Mouse (Mus musculus) CD4-positive, CD25-positive, alpha-beta regulatory T cell, adult 4 months (primary cell): ENCODE measurements around the gene Gm3012. TPM values are rescaled to one million over a fixed set of nuclear protein-coding genes. Genes with fewer than 3 reads are reported as not detected.
"Not testable (repeated sequence)": the region's sequence is repeated elsewhere in the genome, so short reads cannot be mapped to it uniquely, and the experiment has no call there.

Experiments
- ATAC-seq: one replicate; pipeline ENCODE4 v1.8.0; 2017
- polyA plus RNA-seq, 2 experiments: library from polyadenylated mRNA; unstranded; fragments of 100-300 nt; shearing (Covaris generic); gene quantifications; one replicate each; pipeline ENCODE4 v1.2.1; 2017

The Gm3012 gene
- not detected for polyA plus RNA-seq

DNA sequence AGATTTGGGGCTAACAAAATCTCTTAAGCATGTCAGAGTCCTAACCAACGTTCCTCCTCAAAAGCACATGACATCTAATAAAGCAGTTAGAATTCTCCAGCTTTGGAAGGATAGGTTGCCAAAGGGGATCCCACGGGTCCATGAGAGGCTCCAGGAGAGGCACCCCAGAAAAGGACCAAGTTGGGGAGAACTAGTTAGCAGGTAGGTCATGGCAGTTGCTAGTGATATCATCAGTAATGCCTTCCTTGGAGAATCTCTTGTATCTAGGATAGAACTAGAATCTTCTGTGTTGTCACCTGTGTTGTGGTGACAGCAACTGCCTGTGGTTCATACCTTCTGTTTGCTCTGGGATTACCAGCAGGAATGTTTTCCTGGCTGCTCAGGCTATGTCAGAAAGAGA is at the start of gene Gm3012:
Gene Gm3012 (plus strand): TSS at position 301 of the 400 bp plus-strand sequence.
- not testable (repeated sequence) for ATAC-seq

DNA sequence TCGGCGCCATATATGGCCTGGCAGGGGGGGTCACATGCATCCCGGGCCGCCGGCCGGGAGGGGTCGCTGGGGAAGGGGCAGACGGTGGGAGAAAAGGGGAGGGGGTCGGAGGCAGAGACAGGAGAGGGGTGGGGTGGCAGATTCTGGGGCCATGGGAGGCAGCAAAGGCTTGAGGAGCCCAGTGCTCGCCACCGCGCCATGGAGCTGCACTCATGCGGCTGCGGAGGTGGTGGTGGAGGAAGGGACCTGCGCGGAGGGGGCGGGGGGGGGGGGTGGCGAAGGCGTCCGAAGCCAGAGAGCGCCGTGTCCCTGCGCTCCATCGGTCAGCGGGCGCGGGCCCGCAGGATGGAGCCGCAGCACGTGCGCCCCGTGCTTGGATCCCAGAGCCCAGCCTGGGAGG is 17.4 kb downstream of the Gm3012 start, which contains the start of gene Gm3020:
Gene Gm3020 (plus strand): TSS at position 301 of the 400 bp plus-strand sequence.
- not testable (repeated sequence) for ATAC-seq

- not testable (repeated sequence) for ATAC-seq
These were observed 54.2 kb downstream of the Gm3012 start, which contains the start of gene Gm3043 for GRCm38 (mm10) chr14:3688483-3688882. TSS of gene Gm3043 (plus strand) at chr14:3688783.

Other genes starting within 250 kb of the Gm3012 start
- not detected for gene Gm10413, start 239.4 kb upstream of the Gm3012 start, polyA plus RNA-seq
- gene Gm10409, start 221.9 kb upstream of the Gm3012 start, polyA plus RNA-seq: 10 to 100 TPM in 1 of 2 experiments, 1 to 10 TPM in 1; 7.9 to 12.2 TPM
- gene Gm3005, start 206.4 kb upstream of the Gm3012 start, polyA plus RNA-seq: 10 to 100 TPM in 1 of 2 experiments, 1 to 10 TPM in 1; 4.7 to 12.2 TPM
- not detected for gene Gm10408, start 185.1 kb upstream of the Gm3012 start, polyA plus RNA-seq
- 10 to 100 TPM in 1 of 2 experiments, 1 to 10 TPM in 1; 7.9 to 12.2 TPM for gene Gm3020, start 17.5 kb downstream of the Gm3012 start, polyA plus RNA-seq
- gene Gm3043, start 54.3 kb downstream of the Gm3012 start, polyA plus RNA-seq: not detected
- 1 to 10 TPM in 1 of 2 experiments, not detected in 1; 3.2 TPM for gene Gm3002, start 175.6 kb downstream of the Gm3012 start, polyA plus RNA-seq
- not detected for gene Gm3033, start 211.7 kb downstream of the Gm3012 start, polyA plus RNA-seq
- gene Gm2916, start 249.7 kb downstream of the Gm3012 start, polyA plus RNA-seq: under 1 TPM in 1 of 2 experiments, not detected in 1; 0.24 TPM